Mouse (Mus musculus) liver, embryonic 14.5 days (tissue): ENCODE measurements around the gene Bcl2.

ENCODE experiments used
- CTCF ChIP-seq: IDR thresholded peaks from 2 replicates; pipeline ENCODE4 v1.5.1; 2016; ENCODE audit warnings: antibody characterized with exemption, low read depth, control low read depth
- EP300 ChIP-seq: IDR thresholded peaks from 2 replicates; pipeline ENCODE4 v1.6.1; 2016; ENCODE audit warnings: antibody characterized with exemption, low read depth

DNA sequence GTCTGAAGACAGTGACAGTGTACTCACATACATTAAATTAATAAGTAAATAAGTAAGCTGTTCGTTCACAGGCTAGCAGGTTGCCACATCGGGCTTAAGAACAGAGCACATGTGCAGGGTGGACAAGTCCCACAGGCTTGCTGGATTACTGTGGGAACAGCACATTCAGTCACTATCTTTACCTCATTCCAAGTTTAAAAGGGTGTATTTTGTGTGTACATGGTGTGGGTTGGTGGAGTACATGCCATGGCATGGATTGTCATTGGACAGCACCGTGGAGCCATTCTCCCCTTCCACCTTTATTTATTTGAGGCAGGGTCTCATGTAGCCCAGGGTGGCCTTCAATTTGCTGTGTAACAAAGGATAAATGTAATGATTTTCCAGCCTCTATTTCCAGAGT is 2.1 kb upstream of the Bcl2 start:
- TF ChIP-seq CTCF (no peak), EP300 (no peak)
